Mouse (Mus musculus): Measurements from ENCODE around the gene Unc80. TPM values are rescaled to one million over a fixed set of nuclear protein-coding genes. Genes with fewer than 3 reads are reported as not detected.

Gene Unc80
- total RNA-seq (2015) (0.05 TPM in 1 of 2 replicates, not detected in the other), total RNA-seq (2017) (not detected in 2 replicates)

GRCm38 (mm10) chr1:66467821-66468703, at the start of gene Unc80:
Gene Unc80 (plus strand): TSS chr1:66468367.
- ATAC-seq (replicated peaks; ENCODE audit: poor library complexity), result peak; percentile 69

GRCm38 (mm10) chr1:66426073-66426472, 42.1 kb upstream of the Unc80 start:
- ATAC-seq (replicated peaks; ENCODE audit: poor library complexity), result no peak

- ATAC-seq (replicated peaks; ENCODE audit: poor library complexity), result no peak
Observed at GRCm38 (mm10) chr1:66430962-66431361, 37.2 kb upstream of the Unc80 start.

- ATAC-seq (replicated peaks; ENCODE audit: poor library complexity), result no peak
Observed at GRCm38 (mm10) chr1:66431472-66431871, 36.7 kb upstream of the Unc80 start.

GRCm38 (mm10) chr1:66438069-66438468, 30.1 kb upstream of the Unc80 start:
- no peak for ATAC-seq (replicated peaks; ENCODE audit: poor library complexity)

- no peak for ATAC-seq (replicated peaks; ENCODE audit: poor library complexity)
Observed at GRCm38 (mm10) chr1:66442922-66443321, 25.2 kb upstream of the Unc80 start.

- ATAC-seq (replicated peaks; ENCODE audit: poor library complexity), result no peak
Observed at GRCm38 (mm10) chr1:66449471-66449870, 18.7 kb upstream of the Unc80 start.

- ATAC-seq (replicated peaks; ENCODE audit: poor library complexity), result no peak
Observed at GRCm38 (mm10) chr1:66456580-66456979, 11.6 kb upstream of the Unc80 start.

GRCm38 (mm10) chr1:66457747-66458146, 10.4 kb upstream of the Unc80 start:
- no peak for ATAC-seq (replicated peaks; ENCODE audit: poor library complexity)

- no peak for ATAC-seq (replicated peaks; ENCODE audit: poor library complexity)
Observed at GRCm38 (mm10) chr1:66459394-66459793, 8.8 kb upstream of the Unc80 start.

GRCm38 (mm10) chr1:66460850-66461249, 7.3 kb upstream of the Unc80 start:
- ATAC-seq (replicated peaks; ENCODE audit: poor library complexity), result no peak

- ATAC-seq (replicated peaks; ENCODE audit: poor library complexity), result no peak
Observed at GRCm38 (mm10) chr1:66468704-66469020, 495 bp downstream of the Unc80 start.

GRCm38 (mm10) chr1:66482751-66483150, 14.6 kb downstream of the Unc80 start:
- ATAC-seq (replicated peaks; ENCODE audit: poor library complexity), result no peak

GRCm38 (mm10) chr1:66493064-66493463, 24.9 kb downstream of the Unc80 start:
- ATAC-seq (replicated peaks; ENCODE audit: poor library complexity), result no peak

- ATAC-seq (replicated peaks; ENCODE audit: poor library complexity), result no peak
Observed at GRCm38 (mm10) chr1:66495310-66496012, 27.3 kb downstream of the Unc80 start.

- ATAC-seq (replicated peaks; ENCODE audit: poor library complexity), result no peak
Observed at GRCm38 (mm10) chr1:66550812-66551211, 82.6 kb downstream of the Unc80 start.

- ATAC-seq (replicated peaks; ENCODE audit: poor library complexity), result no peak
Observed at GRCm38 (mm10) chr1:66552396-66552966, 84.3 kb downstream of the Unc80 start.

- no peak for ATAC-seq (replicated peaks; ENCODE audit: poor library complexity)
Observed at GRCm38 (mm10) chr1:66561636-66562270, 93.6 kb downstream of the Unc80 start.

- ATAC-seq (replicated peaks; ENCODE audit: poor library complexity), result no peak
Observed at GRCm38 (mm10) chr1:66562332-66562731, 94.2 kb downstream of the Unc80 start.

GRCm38 (mm10) chr1:66569736-66570135, 101.6 kb downstream of the Unc80 start:
- no peak for ATAC-seq (replicated peaks; ENCODE audit: poor library complexity)

- ATAC-seq (replicated peaks; ENCODE audit: poor library complexity), result no peak
Observed at GRCm38 (mm10) chr1:66597163-66597788, 129.1 kb downstream of the Unc80 start.
